Mouse (Mus musculus) layer of hippocampus, adult 9-10 months (tissue): ENCODE results near the gene Clic1.
A peak's percentile ranks its signal among the peaks of the same experiment; 100 is the strongest.

Source experiments
- DNase-seq: peaks from one replicate; pipeline ENCODE4 v3.0.0; 2022; ENCODE audit warnings: low spot score

Clic1 gene

GRCm38 (mm10) chr17:35064951-35065947, 15.5 kb downstream of the Clic1 start, which contains the start of gene Ly6g6c:
Ly6g6c (plus strand) TSS chr17:35065388.
- no peak for DNase-seq

- DNase-seq = no peak
Observed at GRCm38 (mm10) chr17:35066084-35066483, 16.3 kb downstream of the Clic1 start, which contains the start of gene Mpig6b. Mpig6b (minus strand) TSS chr17:35066184.

- DNase-seq = no peak
Observed at GRCm38 (mm10) chr17:35068213-35068914, 18.6 kb downstream of the Clic1 start.

GRCm38 (mm10) chr17:35070556-35071229, 20.9 kb downstream of the Clic1 start:
- DNase-seq = no peak

GRCm38 (mm10) chr17:35071454-35071853, 21.7 kb downstream of the Clic1 start:
- DNase-seq = no peak

- DNase-seq = no peak
Observed at GRCm38 (mm10) chr17:35074097-35074496, 24.3 kb downstream of the Clic1 start.

- DNase-seq = no peak
Observed at GRCm38 (mm10) chr17:35076507-35077176, 26.9 kb downstream of the Clic1 start, which contains the start of gene Ly6g6e. Ly6g6e (plus strand) TSS chr17:35076902.

- no peak for DNase-seq
Observed at GRCm38 (mm10) chr17:35077285-35077684, 27.5 kb downstream of the Clic1 start.

GRCm38 (mm10) chr17:35077786-35078233, 28.0 kb downstream of the Clic1 start, which contains the start of gene Ly6g6d:
Ly6g6d (minus strand) TSS chr17:35078065.
- DNase-seq = no peak

- DNase-seq = no peak
Observed at GRCm38 (mm10) chr17:35079778-35080177, 30.0 kb downstream of the Clic1 start.

GRCm38 (mm10) chr17:35080248-35080647, 30.5 kb downstream of the Clic1 start:
- DNase-seq = no peak

- DNase-seq = no peak
Observed at GRCm38 (mm10) chr17:35080710-35081109, 30.9 kb downstream of the Clic1 start.

GRCm38 (mm10) chr17:35082841-35083576, 33.2 kb downstream of the Clic1 start:
- DNase-seq = no peak

GRCm38 (mm10) chr17:35083929-35084497, 34.2 kb downstream of the Clic1 start:
- DNase-seq = no peak

GRCm38 (mm10) chr17:35085208-35085865, 35.6 kb downstream of the Clic1 start, which contains the start of gene Ly6g6f:
Ly6g6f (minus strand) TSS chr17:35085610.
- no peak for DNase-seq

- DNase-seq = no peak
Observed at GRCm38 (mm10) chr17:35088151-35088550, 38.4 kb downstream of the Clic1 start.

GRCm38 (mm10) chr17:35088825-35089644, 39.3 kb downstream of the Clic1 start, which contains the start of gene Abhd16a:
Abhd16a (plus strand) TSS chr17:35089263.
- peak; percentile 86 for DNase-seq

- no peak for DNase-seq
Observed at GRCm38 (mm10) chr17:35090166-35090932, 40.6 kb downstream of the Clic1 start.
